Mouse (Mus musculus) thymus, postnatal 14 days (tissue): ENCODE measurements around the gene Dusp13.

Source experiments
- DNase-seq: peaks from one replicate; pipeline ENCODE4 v3.0.0; 2021

The Dusp13 gene

GRCm38 (mm10) chr14:21696186-21696830 is 54.7 kb downstream of the Dusp13 start:
- no peak for DNase-seq

- DNase-seq: no peak
Measured at GRCm38 (mm10) chr14:21695020-21695419, 56.0 kb downstream of the Dusp13 start.

GRCm38 (mm10) chr14:21691070-21691469 is 59.9 kb downstream of the Dusp13 start:
- no peak for DNase-seq

GRCm38 (mm10) chr14:21686376-21687279 is 64.4 kb downstream of the Dusp13 start:
- no peak for DNase-seq

- no peak for DNase-seq
Measured at GRCm38 (mm10) chr14:21685411-21686146, 65.4 kb downstream of the Dusp13 start.

GRCm38 (mm10) chr14:21683834-21684233 is 67.1 kb downstream of the Dusp13 start:
- DNase-seq: no peak
